Mouse (Mus musculus): Measurements from ENCODE around the gene Zdhhc17.

- no peak for TF ChIP-seq CTCF (conservative IDR thresholded peaks at IDR 0.05; ENCODE audit: low read length)
- no peak for TF ChIP-seq POU5F1 (IDR thresholded peaks at IDR 0.05; ENCODE audit: borderline replicate concordance, low read length)
These were observed 38.0 kb upstream of the Zdhhc17 start for GRCm38 (mm10) chr10:111047895-111048294.
